Mouse (Mus musculus) ES-E14 (cell line): ENCODE results near the gene Cep152. TPM values are rescaled to one million over a fixed set of nuclear protein-coding genes. Genes with fewer than 3 reads are reported as not detected.

Source experiments
- DNase-seq: peaks from one replicate; pipeline ENCODE4 v3.0.0-alpha.2; 2013; ENCODE audit warnings: low read depth, low spot score
- H3K27ac ChIP-seq: 2 replicates; pipeline ENCODE4 v1.5.1; 2012; ENCODE audit warnings: low read depth, mild to moderate bottlenecking, low read length, moderate library complexity, mixed read lengths; ENCODE audit not compliant: poor library complexity, insufficient read depth, severe bottlenecking
- H3K36me3 ChIP-seq: 2 replicates; pipeline ENCODE4 v1.6.1; 2012; ENCODE audit warnings: mild to moderate bottlenecking, low read length, moderate library complexity, mixed read lengths; ENCODE audit not compliant: control insufficient read depth, poor library complexity, insufficient read depth, severe bottlenecking
- H3K4me1 ChIP-seq, 2 experiments: fragments of 150-350 bp in 1 of 2; sonication (generic) in 1 of 2; 2 replicates each; pipeline ENCODE4 v1.6.1; 2012; ENCODE audit warnings: low read length in 2 of 2, mild to moderate bottlenecking in 1 of 2, mixed read lengths in 1 of 2; ENCODE audit not compliant: control insufficient read depth in 2 of 2, insufficient read depth in 2 of 2, poor library complexity in 1 of 2
- H3K4me3 ChIP-seq, 2 experiments: fragments of 150-350 bp in 1 of 2; sonication (generic) in 1 of 2; 2 replicates each; pipeline ENCODE4 v1.5.1; 2012; ENCODE audit warnings: low read length in 2 of 2, low read depth in 1 of 2, mild to moderate bottlenecking in 1 of 2, mixed read lengths in 1 of 2; ENCODE audit not compliant: insufficient read depth in 1 of 2, poor library complexity in 1 of 2, severe bottlenecking in 1 of 2
- H3K9ac ChIP-seq: 2 replicates; pipeline ENCODE4 v1.6.1; 2012; ENCODE audit warnings: low read depth, mild to moderate bottlenecking, low read length, mixed read lengths; ENCODE audit not compliant: poor library complexity, insufficient read depth, severe bottlenecking
- H3K9me3 ChIP-seq: fragments of 150-350 bp; sonication (generic); 2 replicates; pipeline ENCODE4 v1.6.1; 2012; ENCODE audit warnings: low read depth, mild to moderate bottlenecking, low read length; ENCODE audit not compliant: control insufficient read depth, insufficient read depth
- CHD2 ChIP-seq: IDR thresholded peaks from 2 replicates; pipeline ENCODE4 v1.6.1; 2014; ENCODE audit warnings: mild to moderate bottlenecking, low read depth, low read length, inconsistent platforms
- HCFC1 ChIP-seq: IDR thresholded peaks from 2 replicates; pipeline ENCODE4 v1.6.1; 2012; ENCODE audit warnings: low read length, inconsistent platforms, borderline replicate concordance; ENCODE audit not compliant: insufficient read depth
- MAFK ChIP-seq: IDR thresholded peaks from 2 replicates; pipeline ENCODE4 v1.6.1; 2014; ENCODE audit warnings: mild to moderate bottlenecking, low read depth, low read length, inconsistent platforms; ENCODE audit not compliant: insufficient read depth
- ZC3H11A ChIP-seq: IDR thresholded peaks from 2 replicates; pipeline ENCODE4 v1.6.1; 2012; ENCODE audit warnings: low read depth, mild to moderate bottlenecking, inconsistent platforms, low read length, borderline replicate concordance
- ZNF384 ChIP-seq: IDR thresholded peaks from 2 replicates; pipeline ENCODE4 v1.6.1; 2012; ENCODE audit warnings: low read depth, low read length, inconsistent platforms
- in situ Hi-C, 2 experiments: fragments of 600-800 bp; cut with MboI; formaldehyde crosslinking; loops; one replicate each; pipeline ENCODE4 v1.15.1; 2025; ENCODE audit warnings: low sequenced_read_pairs in 2 of 2, inconsistent platforms in 1 of 2; ENCODE audit not compliant: unreplicated experiment in 2 of 2
- total RNA-seq: library from RNA; depleted of rRNA; stranded (reverse); fragments of 300-350 nt; gene quantifications from 2 replicates; pipeline ENCODE4 v1.2.3, GENCODE M21; 2012

Gene Cep152
- total RNA-seq, 1 experiment, result 12.5 TPM

GRCm38 (mm10) chr2:125667721-125668120, 42.8 kb upstream of the Cep152 start:
- no peak overlapping the region for H3K27ac ChIP-seq
- no peak for TF ChIP-seq CHD2
- TF ChIP-seq MAFK, result no peak
- TF ChIP-seq ZNF384, result no peak
- TF ChIP-seq HCFC1, result no peak
- TF ChIP-seq ZC3H11A, result no peak
- H3K4me1 ChIP-seq, result peaks cover 0 to 2% of the 10 kb centered on the region in 2 experiments; a peak in 1 of 4 replicates
- no peak for DNase-seq
- no peaks in the 10 kb centered on the region for H3K36me3 ChIP-seq
- no peak overlapping the region for H3K9ac ChIP-seq
- no peaks in the 10 kb centered on the region for H3K9me3 ChIP-seq
- H3K4me3 ChIP-seq, result no peak overlapping the region
- in situ Hi-C loops, result no loop called here

DNA sequence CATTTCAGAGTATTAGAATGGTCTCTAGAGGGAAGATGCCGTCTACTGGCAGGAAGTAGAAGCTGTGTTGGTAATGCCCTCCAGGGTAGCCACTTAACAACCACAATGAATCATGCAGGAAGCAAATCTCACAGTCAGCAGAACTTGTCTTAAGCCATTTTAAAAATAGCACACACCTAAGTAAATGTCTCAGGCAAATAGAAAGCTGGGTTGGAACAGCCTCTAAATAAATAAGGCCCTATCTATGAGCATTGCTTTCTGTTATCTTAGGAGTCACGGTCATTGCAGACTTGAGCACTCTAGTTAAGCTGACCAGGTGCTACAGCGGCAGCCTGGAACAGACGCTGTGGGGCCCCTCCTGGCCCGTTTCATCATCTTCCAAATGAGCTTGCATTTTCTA, 42.3 kb upstream of the Cep152 start:
- H3K27ac ChIP-seq, result no peak overlapping the region
- H3K4me3 ChIP-seq, result no peak overlapping the region
- H3K9me3 ChIP-seq, result no peaks in the 10 kb centered on the region
- in situ Hi-C loops, result no loop called here
- no peak overlapping the region for H3K9ac ChIP-seq
- TF ChIP-seq HCFC1, result no peak
- no peak for DNase-seq
- H3K36me3 ChIP-seq, result no peaks in the 10 kb centered on the region
- no peaks in the 10 kb centered on the region for H3K4me1 ChIP-seq

GRCm38 (mm10) chr2:125666668-125667067, 41.8 kb upstream of the Cep152 start:
- TF ChIP-seq CHD2 (no peak), ZNF384 (no peak), HCFC1 (no peak), ZC3H11A (no peak), MAFK (no peak)
- no peaks in the 10 kb centered on the region for H3K36me3 ChIP-seq
- no peaks in the 10 kb centered on the region for H3K9me3 ChIP-seq
- H3K4me3 ChIP-seq, result no peak overlapping the region
- DNase-seq, result no peak
- in situ Hi-C loops, result no loop called here
- no peak overlapping the region for H3K9ac ChIP-seq
- no peak overlapping the region for H3K27ac ChIP-seq
- no peaks in the 10 kb centered on the region for H3K4me1 ChIP-seq

GRCm38 (mm10) chr2:125665909-125666308, 41.0 kb upstream of the Cep152 start:
- H3K4me3 ChIP-seq, result no peak overlapping the region
- TF ChIP-seq CHD2, result no peak
- TF ChIP-seq ZNF384, result no peak
- TF ChIP-seq HCFC1, result no peak
- TF ChIP-seq ZC3H11A, result no peak
- no peak for TF ChIP-seq MAFK
- in situ Hi-C loops, result no loop called here
- DNase-seq, result no peak
- H3K4me1 ChIP-seq, result peaks cover 0 to 1% of the 10 kb centered on the region in 2 experiments; a peak in 1 of 4 replicates
- no peak overlapping the region for H3K27ac ChIP-seq
- H3K9me3 ChIP-seq, result no peaks in the 10 kb centered on the region
- no peak overlapping the region for H3K9ac ChIP-seq
- H3K36me3 ChIP-seq, result no peaks in the 10 kb centered on the region

DNA sequence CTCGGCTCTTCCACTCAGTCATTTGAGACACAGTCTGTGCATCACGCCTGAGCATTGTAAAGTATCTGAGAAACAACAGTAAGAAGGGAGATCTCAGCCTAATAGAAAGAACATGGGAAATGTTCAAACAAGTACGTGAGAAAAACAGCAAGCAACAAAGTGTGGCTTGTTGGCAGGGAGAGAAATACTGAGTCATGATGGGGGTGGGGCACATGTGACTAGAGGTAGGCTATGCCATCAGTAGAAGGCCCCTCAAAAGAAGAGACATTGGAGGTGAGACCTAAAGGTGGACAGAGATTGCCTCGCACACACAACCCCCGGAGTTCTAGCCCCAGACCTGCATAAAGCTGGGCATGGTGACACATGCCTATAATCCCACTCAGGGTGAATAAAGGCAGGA, 40.3 kb upstream of the Cep152 start:
- H3K4me1 ChIP-seq, result peaks cover 0 to 5% of the 10 kb centered on the region in 2 experiments; a peak in 1 of 4 replicates
- H3K27ac ChIP-seq, result no peak overlapping the region
- no peaks in the 10 kb centered on the region for H3K9me3 ChIP-seq
- no peak overlapping the region for H3K9ac ChIP-seq
- TF ChIP-seq ZNF384 (no peak), ZC3H11A (no peak), MAFK (no peak), HCFC1 (no peak), CHD2 (no peak)
- no peaks in the 10 kb centered on the region for H3K36me3 ChIP-seq
- no peak for DNase-seq
- H3K4me3 ChIP-seq, result no peak overlapping the region
- in situ Hi-C loops, result no loop called here
